Mouse (Mus musculus): ENCODE measurements around the gene Arid1a.

DNA sequence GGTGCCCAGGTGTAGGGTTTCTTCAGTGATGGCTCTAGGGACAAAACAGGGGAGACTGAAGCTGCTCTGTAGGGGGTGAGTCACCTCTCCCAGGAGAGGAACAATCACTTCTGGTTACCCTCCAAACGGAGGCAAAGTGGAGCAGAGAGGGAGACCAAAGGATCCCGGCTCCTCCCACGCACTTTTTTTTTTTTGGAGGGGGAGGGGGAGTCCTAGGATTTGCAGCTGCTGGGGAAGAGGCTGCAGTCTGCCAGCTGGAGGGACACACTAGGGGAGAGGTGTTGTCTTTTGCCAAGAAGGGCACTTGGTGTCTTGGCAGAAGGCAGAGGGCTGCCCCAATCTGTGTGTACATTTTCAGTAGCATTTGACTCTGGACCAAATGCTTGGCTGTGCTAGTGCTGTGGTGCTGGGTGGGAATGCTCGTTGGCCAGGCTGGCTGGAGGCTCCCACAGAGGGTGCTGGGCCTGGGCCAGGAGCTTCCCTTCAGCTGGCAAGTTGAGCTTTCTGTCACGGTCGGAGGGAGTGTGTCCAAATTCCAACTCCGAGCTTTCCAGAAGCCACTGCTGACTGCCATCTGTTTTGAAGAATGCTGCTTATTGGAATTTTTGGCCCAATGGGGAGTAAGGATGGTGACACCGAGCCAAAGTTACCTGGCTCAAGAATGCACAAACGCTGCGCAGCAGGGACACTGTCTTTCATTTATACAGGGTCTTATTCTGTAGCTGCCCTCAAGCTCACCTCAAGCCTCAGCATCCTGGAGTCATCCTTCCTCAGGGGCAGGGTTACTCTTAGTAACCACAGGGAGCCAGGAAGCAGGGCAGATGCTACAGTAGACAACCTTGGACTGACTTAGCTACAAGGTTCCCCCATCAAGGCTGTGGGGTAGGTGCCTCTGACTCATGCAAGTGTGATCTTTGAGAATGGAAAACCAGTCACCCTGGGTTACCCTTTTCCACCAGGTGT, 96.1 kb downstream of the Arid1a start:
- TF ChIP-seq CTCF (IDR thresholded peaks at IDR 0.05; ENCODE audit: insufficient read depth, low read depth, low read length) (no peak), POLR2A (IDR thresholded peaks at IDR 0.05; ENCODE audit: insufficient read depth, low read depth, low read length) (0 out of 2 replicates have a peak, but pooled peaks have one; percentile 19)
